Mouse (Mus musculus) stomach, embryonic 14.5 days (tissue): Measurements from ENCODE around the gene Cdx4. TPM values are rescaled to one million over a fixed set of nuclear protein-coding genes. Genes with fewer than 3 reads are reported as not detected.

Experiments used
- ATAC-seq: fragments of 200-750 bp; cut with Nextera tagmentation; 2 replicates; pipeline ENCODE4 v1.8.0; 2017; ENCODE audit warnings: low read depth, moderate TSS enrichment; ENCODE audit not compliant: insufficient number of reproducible peaks, insufficient read depth, low FRiP score
- H3K27ac ChIP-seq: fragments of 300-500 bp; sonication (generic); 2 replicates; pipeline ENCODE4 v1.5.1; 2014; ENCODE audit warnings: mild to moderate bottlenecking, low read length, moderate library complexity, mixed read lengths
- H3K27me3 ChIP-seq: fragments of 300-500 bp; sonication (generic); 2 replicates; pipeline ENCODE4 v1.6.1; 2014; ENCODE audit warnings: low read length, control low read depth, mixed read lengths; ENCODE audit not compliant: control insufficient read depth, insufficient read depth
- H3K36me3 ChIP-seq: fragments of 300-500 bp; sonication (generic); 2 replicates; pipeline ENCODE4 v1.6.1; 2014; ENCODE audit warnings: mild to moderate bottlenecking, control low read depth, low read length, moderate library complexity, mixed read lengths; ENCODE audit not compliant: control insufficient read depth, insufficient read depth
- H3K4me1 ChIP-seq: fragments of 300-500 bp; sonication (generic); 2 replicates; pipeline ENCODE4 v1.6.1; 2014; ENCODE audit warnings: low read length, control low read depth, mixed read lengths; ENCODE audit not compliant: control insufficient read depth, insufficient read depth
- H3K4me2 ChIP-seq: fragments of 300-500 bp; sonication (generic); replicated peaks from 2 replicates; pipeline ENCODE4 v1.6.1; 2014; ENCODE audit warnings: low read depth, low read length, control low read depth
- H3K4me3 ChIP-seq: fragments of 300-500 bp; sonication (generic); 2 replicates; pipeline ENCODE4 v1.5.1; 2014; ENCODE audit warnings: low read depth, low read length, control low read depth
- H3K9ac ChIP-seq: fragments of 300-500 bp; sonication (generic); replicated peaks from 2 replicates; pipeline ENCODE4 v1.6.1; 2014; ENCODE audit warnings: low read depth, mild to moderate bottlenecking, control low read depth, low read length, moderate library complexity, mixed read lengths
- H3K9me3 ChIP-seq: fragments of 300-500 bp; sonication (generic); 2 replicates; pipeline ENCODE4 v1.6.1; 2016; ENCODE audit warnings: low read depth, low read length, control low read depth; ENCODE audit not compliant: control insufficient read depth
- WGBS: fragments of 180-500 bp; shearing (Covaris S2); extraction: QIAGEN DNeasy Blood & Tissue Kit; methylation state at CpG from one replicate; pipeline ENCODE4 v1.1.7; 2014; 5-methylcytosine and 5-hydroxymethylcytosine counted together
- polyA plus RNA-seq: library from polyadenylated mRNA; unstranded; fragments of >200 nt; fragmentation: Nextera tagmentation; extraction: Ambion mirVana; gene quantifications from 2 replicates; pipeline ENCODE4 v1.2.1, GENCODE M21; 2014

Gene Cdx4
- not detected in 2 replicates for polyA plus RNA-seq

- Histone ChIP-seq H3K4me1 (no peaks in the 10 kb centered on the region), H3K36me3 (no peaks in the 10 kb centered on the region), H3K4me3 (no peak within 1 kb of the TSS), H3K9me3 (no peaks in the 10 kb centered on the region), H3K9ac (no peak within 1 kb of the TSS), H3K4me2 (peak within 1 kb of the TSS; percentile 26; the same call in 1 of the 2 replicates), H3K27me3 (peaks cover 24% of the 10 kb centered on the region), H3K27ac (no peak within 1 kb of the TSS)
- no peak for ATAC-seq
- WGBS: 24% methylated on average over 13 of the region's 13 CpGs
These were observed at the start of gene Cdx4 for GRCm38 (mm10) chrX:103321146-103321545. Gene Cdx4, plus strand, starts transcription at chrX:103321398.

DNA sequence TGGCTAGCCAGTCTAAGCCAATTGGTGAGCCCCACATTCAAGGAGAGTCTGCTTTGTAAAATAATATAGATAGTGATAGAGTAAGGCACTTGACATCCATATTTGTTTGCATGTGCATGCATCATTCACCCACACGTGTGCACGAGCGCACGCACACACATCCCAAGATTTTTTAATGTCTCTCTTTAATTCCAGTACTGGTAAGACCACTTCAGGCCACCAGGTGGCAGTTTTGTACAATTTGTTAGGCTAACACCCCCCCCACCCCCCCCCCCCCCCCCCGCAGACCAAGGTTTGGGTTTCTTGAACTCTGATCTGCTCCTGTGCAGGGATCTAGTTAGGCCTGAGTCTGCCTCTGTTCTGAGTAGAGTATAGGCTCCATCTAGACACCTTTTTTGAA lies 46.9 kb upstream of the Cdx4 start:
- Histone ChIP-seq H3K9ac (no peak overlapping the region), H3K36me3 (no peaks in the 10 kb centered on the region), H3K27me3 (no peaks in the 10 kb centered on the region), H3K4me3 (no peak overlapping the region), H3K4me1 (no peaks in the 10 kb centered on the region), H3K9me3 (no peaks in the 10 kb centered on the region), H3K27ac (no peak overlapping the region), H3K4me2 (no peak overlapping the region)
- ATAC-seq: no peak
- 85% methylated on average over 4 of the region's 5 CpGs for WGBS

DNA sequence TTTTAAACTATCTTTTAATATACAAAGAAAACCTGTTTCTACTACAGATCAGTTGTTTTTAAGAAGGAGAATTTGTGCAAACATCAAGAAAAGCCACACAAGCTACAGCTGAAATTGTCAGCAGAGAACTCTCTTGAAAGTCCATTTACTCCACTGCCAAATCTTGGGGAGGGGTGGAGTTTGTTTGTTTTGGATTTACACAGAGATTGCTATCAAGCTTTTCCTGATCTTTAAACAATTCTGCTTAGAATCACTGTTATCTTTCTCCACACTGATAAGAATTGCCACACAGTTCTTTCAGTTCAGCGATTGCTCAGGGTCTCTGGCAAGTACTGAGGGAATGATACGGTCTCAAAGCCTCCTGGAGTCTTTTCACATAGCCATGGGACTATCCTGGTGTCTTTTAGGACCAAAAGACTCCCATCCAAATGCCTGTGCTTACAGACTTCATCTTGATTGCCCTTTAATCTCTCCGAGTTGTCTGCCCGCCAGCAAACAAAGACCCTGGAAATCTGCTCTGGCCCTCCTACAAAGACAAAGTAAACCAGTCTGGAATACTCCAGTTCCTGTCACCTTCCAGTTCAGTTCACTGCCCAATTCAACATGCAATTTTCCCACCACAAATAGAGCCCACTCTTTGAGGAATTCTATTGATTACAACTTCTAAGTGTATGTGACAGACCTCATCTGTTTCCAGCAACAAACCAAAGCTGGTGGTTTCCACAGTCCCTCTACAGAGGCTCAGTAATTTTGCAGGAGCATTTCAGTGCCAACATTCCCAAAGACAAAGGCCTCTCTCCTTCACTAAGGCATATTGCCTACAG lies 34.1 kb upstream of the Cdx4 start:
- Histone ChIP-seq H3K9me3 (no peaks in the 10 kb centered on the region), H3K4me3 (no peak overlapping the region), H3K27ac (no peak overlapping the region), H3K4me1 (no peaks in the 10 kb centered on the region), H3K36me3 (no peaks in the 10 kb centered on the region), H3K9ac (no peak overlapping the region), H3K27me3 (no peaks in the 10 kb centered on the region), H3K4me2 (no peak overlapping the region)
- 49% methylated on average over 4 of the region's 4 CpGs for WGBS
- ATAC-seq: no peak

DNA sequence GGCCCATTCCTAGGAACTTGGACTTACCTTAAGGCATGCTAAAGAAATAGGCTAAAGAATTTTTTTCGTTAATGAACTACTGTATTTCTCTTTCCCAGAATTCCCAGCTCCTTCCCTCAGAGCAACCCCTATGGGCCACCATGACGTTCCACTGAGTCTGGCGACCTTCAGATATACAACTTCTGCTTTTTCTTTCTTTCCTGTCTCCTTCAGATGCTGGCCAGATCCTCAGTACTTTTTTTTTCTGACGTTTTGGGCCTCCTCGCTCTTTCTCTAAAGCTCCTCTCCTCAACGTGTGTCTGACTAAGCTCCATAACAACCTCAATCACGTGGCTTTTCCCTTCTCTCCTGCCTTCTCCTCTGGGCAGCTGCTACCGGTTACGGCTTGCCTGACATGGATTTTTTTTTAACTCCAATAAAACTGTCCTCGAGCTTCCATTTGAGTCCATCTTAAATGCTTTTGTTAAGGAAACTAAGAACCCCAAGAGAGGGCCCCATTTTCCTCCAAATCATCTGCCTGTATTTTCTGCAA lies 33.3 kb upstream of the Cdx4 start:
- Histone ChIP-seq H3K4me1 (no peaks in the 10 kb centered on the region), H3K27ac (no peak overlapping the region), H3K36me3 (no peaks in the 10 kb centered on the region), H3K4me2 (no peak overlapping the region), H3K9ac (no peak overlapping the region), H3K9me3 (no peaks in the 10 kb centered on the region), H3K4me3 (no peak overlapping the region), H3K27me3 (no peaks in the 10 kb centered on the region)
- no peak for ATAC-seq
- WGBS: 31% methylated on average over 10 of the region's 10 CpGs

- Histone ChIP-seq H3K9ac (no peak overlapping the region), H3K27ac (no peak overlapping the region)
- 25% methylated on average over 25 of the region's 25 CpGs for WGBS
These were observed 32.5 kb upstream of the Cdx4 start for GRCm38 (mm10) chrX:103288485-103289330.

DNA sequence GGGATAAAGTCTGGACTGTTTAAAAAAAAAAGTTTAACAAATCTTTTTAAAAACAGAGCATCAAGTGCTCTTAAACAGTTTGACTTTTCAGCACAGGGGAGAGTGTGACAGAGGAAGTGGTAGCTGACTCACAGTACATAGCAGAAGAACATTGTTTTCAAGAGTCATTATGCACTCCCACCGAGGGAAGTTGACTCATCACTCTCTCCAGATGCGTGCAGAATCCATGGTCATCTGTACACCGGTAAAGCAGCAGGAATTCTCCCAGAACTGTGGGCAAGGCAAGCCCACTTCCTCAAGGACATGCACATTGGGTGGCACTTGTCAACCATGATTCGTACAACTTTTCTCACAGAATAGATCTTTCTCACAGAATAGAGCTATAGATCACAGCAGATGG lies 22.3 kb upstream of the Cdx4 start:
- Histone ChIP-seq H3K27ac (no peak overlapping the region), H3K9me3 (no peaks in the 10 kb centered on the region), H3K27me3 (no peaks in the 10 kb centered on the region), H3K4me3 (no peak overlapping the region), H3K36me3 (no peaks in the 10 kb centered on the region), H3K9ac (no peak overlapping the region), H3K4me2 (no peak overlapping the region), H3K4me1 (no peaks in the 10 kb centered on the region)
- ATAC-seq: no peak
- WGBS: 73% methylated on average over 4 of the region's 4 CpGs

More at GRCm38 (mm10) chrX:103288485-103289330, 32.5 kb upstream of the Cdx4 start:
- Histone ChIP-seq H3K4me1 (no peaks in the 10 kb centered on the region), H3K4me2 (peak overlapping the region; percentile 32; the same call in 1 of the 2 replicates), H3K9me3 (no peaks in the 10 kb centered on the region), H3K36me3 (no peaks in the 10 kb centered on the region), H3K27me3 (no peaks in the 10 kb centered on the region), H3K4me3 (no peak overlapping the region)
- ATAC-seq: no peak

DNA sequence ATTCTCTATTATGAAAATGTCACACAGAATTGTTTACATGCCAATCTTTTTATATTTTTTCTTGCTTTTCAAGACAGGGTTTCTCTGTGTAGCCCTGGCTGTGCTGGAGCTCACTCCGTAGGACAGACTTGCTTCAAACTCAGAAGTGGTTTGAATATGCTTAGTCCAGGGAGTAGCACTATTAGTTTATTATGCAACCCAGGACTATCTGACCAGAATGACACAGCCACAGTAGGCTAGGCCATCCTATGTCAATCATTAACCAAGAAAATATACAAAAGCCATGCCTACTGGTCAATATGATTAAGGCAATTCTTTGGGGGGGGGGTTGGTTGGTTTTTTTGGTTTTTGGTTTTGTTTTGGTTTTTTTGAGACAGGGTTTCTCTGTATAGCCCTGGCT lies 12.9 kb upstream of the Cdx4 start:
- Histone ChIP-seq H3K9me3 (no peaks in the 10 kb centered on the region), H3K4me1 (no peaks in the 10 kb centered on the region), H3K9ac (no peak overlapping the region), H3K27me3 (no peaks in the 10 kb centered on the region), H3K27ac (no peak overlapping the region), H3K36me3 (no peaks in the 10 kb centered on the region), H3K4me3 (no peak overlapping the region), H3K4me2 (no peak overlapping the region)
- no peak for ATAC-seq
- WGBS: 85% methylated on average over 1 of the region's 1 CpGs

DNA sequence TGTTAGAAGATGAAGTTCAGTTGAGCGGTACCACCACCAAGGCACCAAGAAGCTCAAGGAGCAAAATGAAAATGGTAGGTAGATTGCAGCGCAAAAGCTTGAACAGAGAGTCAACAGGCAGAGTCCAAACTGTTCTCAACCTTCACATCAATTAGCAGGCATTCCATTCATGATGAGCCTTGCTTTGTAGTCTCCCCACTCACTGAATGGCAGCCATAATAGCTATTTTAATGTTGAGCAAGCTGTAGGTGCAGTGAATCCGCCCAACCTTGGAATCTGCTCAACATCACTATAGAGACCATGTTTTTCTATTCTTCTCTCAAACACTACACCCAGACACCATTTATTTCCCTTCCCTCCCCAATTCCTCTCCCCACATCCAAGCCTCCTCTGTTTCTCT lies 9.5 kb upstream of the Cdx4 start:
- 89% methylated on average over 3 of the region's 3 CpGs for WGBS
- no peak overlapping the region for H3K4me3 ChIP-seq
- H3K27ac ChIP-seq: no peak overlapping the region
- no peaks in the 10 kb centered on the region for H3K9me3 ChIP-seq
- no peaks in the 10 kb centered on the region for H3K36me3 ChIP-seq
- ATAC-seq: no peak
- no peaks in the 10 kb centered on the region for H3K4me1 ChIP-seq
- no peak overlapping the region for H3K4me2 ChIP-seq
- no peaks in the 10 kb centered on the region for H3K27me3 ChIP-seq
- no peak overlapping the region for H3K9ac ChIP-seq
